Mouse (Mus musculus): Measurements from ENCODE around the gene Slc2a6. TPM values are rescaled to one million over a fixed set of nuclear protein-coding genes. Genes with fewer than 3 reads are reported as not detected.

Slc2a6 gene
- 9.5 and 16.0 TPM in 2 replicates for polyA plus RNA-seq (2012; rRNA removed; ENCODE audit: low replicate concordance)

DNA sequence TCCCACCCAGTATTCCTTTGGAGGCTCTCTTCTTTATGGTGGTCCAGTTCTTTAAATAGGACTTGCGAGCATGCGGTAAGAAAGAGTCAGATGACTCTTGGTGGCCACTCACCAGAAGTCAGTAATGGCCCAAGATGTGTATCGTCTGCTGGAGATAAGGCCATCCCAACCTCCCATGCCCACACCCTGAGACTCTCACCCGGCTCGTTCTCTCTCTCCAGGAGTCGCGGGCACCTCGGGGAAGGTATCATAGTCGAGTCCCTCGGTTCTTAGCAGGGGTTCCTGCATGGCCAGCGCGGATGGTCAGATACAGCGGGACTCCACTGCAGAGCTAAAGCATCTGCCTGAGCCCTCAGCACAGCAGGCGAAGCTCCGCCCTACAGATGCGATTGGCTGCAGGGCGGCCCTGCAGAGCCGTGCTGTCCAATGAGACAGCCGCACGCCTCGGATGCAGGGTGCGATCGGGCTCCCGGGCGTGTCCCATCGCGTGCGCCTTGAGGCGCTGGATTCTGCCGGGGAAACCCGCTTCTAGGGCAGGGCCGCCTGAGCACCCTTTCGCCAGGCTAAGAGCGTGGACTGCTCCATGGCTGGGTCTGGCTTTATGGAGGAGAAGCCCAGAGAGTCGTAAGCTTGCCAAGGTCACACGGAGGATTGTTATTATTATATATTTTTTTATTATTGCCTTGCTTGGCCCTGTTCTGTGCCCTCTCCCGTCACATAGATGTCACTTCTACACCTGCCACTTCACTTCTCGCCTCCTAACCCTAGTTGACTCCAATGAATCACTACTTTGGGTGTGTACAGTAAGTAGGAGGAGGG, at the start of gene Slc2a6:
Gene Slc2a6, minus strand, starts transcription at position 381 of the 819 bp plus-strand sequence.

GRCm38 (mm10) chr2:27071978-27072377, 44.2 kb upstream of the Slc2a6 start, which contains the start of gene Mymk:
Gene Mymk (minus strand): TSS chr2:27072179.

GRCm38 (mm10) chr2:27009714-27010244, 18.0 kb downstream of the Slc2a6 start, which contains the start of gene Cacfd1:
Gene Cacfd1 (plus strand): TSS chr2:27009926.

GRCm38 (mm10) chr2:26973116-26973515, 54.7 kb downstream of the Slc2a6 start, which contains the start of gene Adamts13:
Gene Adamts13 (plus strand): TSS chr2:26973416.

Other genes starting within 250 kb of the Slc2a6 start
- gene Abo, start 163.0 kb downstream of the Slc2a6 start, polyA plus RNA-seq (2012; rRNA removed; ENCODE audit: low replicate concordance), result not detected in 2 replicates
- 9.7 and 14.1 TPM in 2 replicates for gene Surf6, start 125.1 kb downstream of the Slc2a6 start, polyA plus RNA-seq (2012; rRNA removed; ENCODE audit: low replicate concordance)
- 39.9 and 41.8 TPM in 2 replicates for gene Med22, start 117.3 kb downstream of the Slc2a6 start, polyA plus RNA-seq (2012; rRNA removed; ENCODE audit: low replicate concordance)
- gene Rpl7a, start 117.2 kb downstream of the Slc2a6 start, polyA plus RNA-seq (2012; rRNA removed; ENCODE audit: low replicate concordance), result 493 and 569 TPM in 2 replicates
- gene Surf2, start 111.6 kb downstream of the Slc2a6 start, polyA plus RNA-seq (2012; rRNA removed; ENCODE audit: low replicate concordance), result 22.2 and 22.8 TPM in 2 replicates
- gene Surf1, start 111.5 kb downstream of the Slc2a6 start, polyA plus RNA-seq (2012; rRNA removed; ENCODE audit: low replicate concordance), result 52.0 and 56.9 TPM in 2 replicates
- 301 and 334 TPM in 2 replicates for gene Surf4, start 94.1 kb downstream of the Slc2a6 start, polyA plus RNA-seq (2012; rRNA removed; ENCODE audit: low replicate concordance)
- 0.29 and 0.43 TPM in 2 replicates for gene Stkld1, start 94.0 kb downstream of the Slc2a6 start, polyA plus RNA-seq (2012; rRNA removed; ENCODE audit: low replicate concordance)
- gene Rexo4, start 63.6 kb downstream of the Slc2a6 start, polyA plus RNA-seq (2012; rRNA removed; ENCODE audit: low replicate concordance), result 16.2 and 25.7 TPM in 2 replicates
- gene Adamts13, start 54.6 kb downstream of the Slc2a6 start, polyA plus RNA-seq (2012; rRNA removed; ENCODE audit: low replicate concordance), result 0.86 and 1.8 TPM in 2 replicates
- 42.6 and 58.6 TPM in 2 replicates for gene Cacfd1, start 18.1 kb downstream of the Slc2a6 start, polyA plus RNA-seq (2012; rRNA removed; ENCODE audit: low replicate concordance)
- gene Mymk, start 44.2 kb upstream of the Slc2a6 start, polyA plus RNA-seq (2012; rRNA removed; ENCODE audit: low replicate concordance), result 0.16 and 0.72 TPM in 2 replicates
- 1.3 and 2.5 TPM in 2 replicates for gene Adamtsl2, start 51.4 kb upstream of the Slc2a6 start, polyA plus RNA-seq (2012; rRNA removed; ENCODE audit: low replicate concordance)
- 0.12 and 0.14 TPM in 2 replicates for gene Fam163b, start 114.5 kb upstream of the Slc2a6 start, polyA plus RNA-seq (2012; rRNA removed; ENCODE audit: low replicate concordance)
- gene Dbh, start 137.2 kb upstream of the Slc2a6 start, polyA plus RNA-seq (2012; rRNA removed; ENCODE audit: low replicate concordance), result 0.06 TPM in 1 of 2 replicates, not detected in the other
- gene Sardh, start 220.3 kb upstream of the Slc2a6 start, polyA plus RNA-seq (2012; rRNA removed; ENCODE audit: low replicate concordance), result 20.0 and 41.0 TPM in 2 replicates